Mouse (Mus musculus) cortical plate, adult 2 months (tissue): ENCODE results near the gene Csnk2b. TPM values are rescaled to one million over a fixed set of nuclear protein-coding genes. Genes with fewer than 3 reads are reported as not detected.
"Not testable (repeated sequence)": the region's sequence is repeated elsewhere in the genome, so short reads cannot be mapped to it uniquely, and the experiment has no call there.

Source experiments
- H3K27ac ChIP-seq: fragments of 200-500 bp; 2 replicates; pipeline ENCODE4 v1.5.1; 2012; ENCODE audit warnings: low read length, control low read depth, inconsistent platforms; ENCODE audit not compliant: insufficient read depth
- H3K4me1 ChIP-seq: fragments of 200-500 bp; 2 replicates; pipeline ENCODE4 v1.6.1; 2011; ENCODE audit warnings: low read length; ENCODE audit not compliant: control insufficient read depth, insufficient read depth
- H3K4me3 ChIP-seq: fragments of 200-500 bp; 2 replicates; pipeline ENCODE4 v1.5.1; 2011; ENCODE audit warnings: mild to moderate bottlenecking, low read length, control low read depth; ENCODE audit not compliant: insufficient read depth
- CTCF ChIP-seq: fragments of 200-500 bp; IDR thresholded peaks from 2 replicates; pipeline ENCODE4 v1.5.1; 2011; ENCODE audit warnings: mild to moderate bottlenecking, control low read depth, low read length; ENCODE audit not compliant: insufficient read depth; ENCODE audit errors: extremely low read depth
- POLR2A ChIP-seq: fragments of 200-500 bp; IDR thresholded peaks from 2 replicates; pipeline ENCODE4 v1.6.1; 2011; ENCODE audit warnings: mild to moderate bottlenecking, low read length, control low read depth; ENCODE audit not compliant: insufficient read depth; ENCODE audit errors: extremely low read depth
- polyA plus RNA-seq: library from polyadenylated mRNA; depleted of rRNA; stranded (reverse); fragments of >200 nt; gene quantifications from 2 replicates; pipeline ENCODE4 v1.2.3, GENCODE M21; 2012

The Csnk2b gene
- polyA plus RNA-seq, 1 experiment = 191 TPM

GRCm38 (mm10) chr17:35125081-35125480 is 3.2 kb upstream of the Csnk2b start:
- no peak for TF ChIP-seq CTCF
- TF ChIP-seq POLR2A = no peak
- peaks cover 3% of the 10 kb centered on the region; the same call in 1 of the 2 replicates for H3K4me1 ChIP-seq
- H3K27ac ChIP-seq = 0 out of 2 replicates have a peak overlapping the region, but pooled peaks have one; percentile 15
- H3K4me3 ChIP-seq = peak overlapping the region; percentile 69; the same call in 1 of the 2 replicates

DNA sequence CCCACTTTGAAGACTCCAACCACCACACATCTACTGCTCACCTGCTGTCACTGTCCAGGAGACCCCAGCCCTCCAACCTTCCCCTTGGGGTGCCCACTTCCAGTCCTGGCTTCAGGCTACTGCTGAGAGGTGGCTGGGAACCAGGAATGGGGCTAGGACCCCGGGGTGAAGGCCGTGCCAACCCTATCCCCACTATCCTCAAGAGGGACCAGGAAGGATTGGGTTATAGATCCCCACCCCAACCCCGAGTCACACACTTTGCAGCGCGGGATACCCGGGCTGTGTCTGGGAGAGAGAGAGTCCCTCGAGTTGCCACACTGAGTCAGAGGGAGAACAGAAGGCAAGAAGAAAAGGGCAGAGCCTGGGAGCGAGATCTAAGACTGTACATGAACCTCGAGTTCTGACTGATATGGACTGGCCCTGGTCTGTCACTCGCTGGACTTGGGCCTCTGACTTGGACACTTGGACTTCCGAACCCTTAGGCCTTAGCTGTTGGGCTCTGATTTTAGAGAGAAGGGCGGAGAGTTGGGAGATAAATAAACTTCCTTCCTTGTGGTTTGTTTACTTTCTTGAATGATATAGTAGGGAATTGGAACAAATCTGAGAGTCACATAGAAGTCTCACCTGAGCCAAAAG is 2.5 kb upstream of the Csnk2b start:
- H3K4me3 ChIP-seq, H3K27ac ChIP-seq, H3K4me1 ChIP-seq: not testable (repeated sequence)

DNA sequence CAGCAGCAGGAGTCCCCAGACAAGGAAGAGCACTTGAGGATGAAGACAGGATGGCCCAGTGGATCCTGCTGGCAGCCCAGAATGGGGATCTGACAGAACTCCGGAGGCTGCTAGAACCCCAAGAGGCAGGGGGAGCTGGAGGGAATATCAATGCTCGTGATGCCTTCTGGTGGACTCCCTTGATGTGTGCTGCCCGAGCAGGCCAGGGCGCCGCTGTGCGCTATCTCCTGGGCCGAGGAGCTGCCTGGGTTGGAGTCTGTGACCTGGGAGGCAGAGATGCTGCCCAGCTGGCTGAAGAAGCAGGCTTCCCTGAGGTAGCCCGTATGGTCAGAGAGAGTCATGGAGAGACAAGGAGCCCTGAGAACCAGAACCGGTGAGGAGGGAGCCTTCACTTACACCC is 1.4 kb upstream of the Csnk2b start:
- not testable (repeated sequence) for H3K4me3 ChIP-seq, H3K4me1 ChIP-seq, H3K27ac ChIP-seq

GRCm38 (mm10) chr17:35121143-35121799 is 582 bp downstream of the Csnk2b start, which contains the start of gene Gpank1:
Gene Gpank1 (plus strand): TSS chr17:35121455.
- peak; percentile 80 for TF ChIP-seq POLR2A
- no peak for TF ChIP-seq CTCF
- peaks cover 2% of the 10 kb centered on the region; the same call in 1 of the 2 replicates for H3K4me1 ChIP-seq
- H3K27ac ChIP-seq = peak within 1 kb of the TSS; percentile 43
- peak within 1 kb of the TSS; percentile 79 for H3K4me3 ChIP-seq

DNA sequence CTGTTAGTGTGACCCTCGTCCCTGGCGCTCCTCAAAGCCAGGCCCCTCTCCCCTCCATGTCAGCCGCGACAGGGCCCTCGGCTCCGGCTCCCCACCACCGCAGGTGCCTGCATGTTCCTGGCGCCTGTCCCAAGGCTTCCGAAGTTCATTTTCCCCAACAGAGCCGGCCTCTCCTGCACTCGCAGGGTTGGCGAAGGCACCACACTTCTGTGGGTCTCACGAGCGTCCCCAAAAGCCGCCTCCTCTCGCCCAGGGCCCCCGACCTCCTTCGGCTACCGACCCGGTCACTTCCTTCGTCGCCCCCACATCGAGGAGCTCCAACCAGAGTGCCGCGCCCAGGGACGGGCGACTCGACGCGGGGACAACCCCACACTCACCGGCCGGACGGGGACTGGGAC is 1.1 kb downstream of the Csnk2b start:
- TF ChIP-seq POLR2A (no peak), CTCF (no peak)
- Histone ChIP-seq H3K27ac (0 out of 2 replicates have a peak overlapping the region, but pooled peaks have one; percentile 4), H3K4me1 (peaks cover 2% of the 10 kb centered on the region; the same call in 1 of the 2 replicates), H3K4me3 (peak overlapping the region; percentile 79)

DNA sequence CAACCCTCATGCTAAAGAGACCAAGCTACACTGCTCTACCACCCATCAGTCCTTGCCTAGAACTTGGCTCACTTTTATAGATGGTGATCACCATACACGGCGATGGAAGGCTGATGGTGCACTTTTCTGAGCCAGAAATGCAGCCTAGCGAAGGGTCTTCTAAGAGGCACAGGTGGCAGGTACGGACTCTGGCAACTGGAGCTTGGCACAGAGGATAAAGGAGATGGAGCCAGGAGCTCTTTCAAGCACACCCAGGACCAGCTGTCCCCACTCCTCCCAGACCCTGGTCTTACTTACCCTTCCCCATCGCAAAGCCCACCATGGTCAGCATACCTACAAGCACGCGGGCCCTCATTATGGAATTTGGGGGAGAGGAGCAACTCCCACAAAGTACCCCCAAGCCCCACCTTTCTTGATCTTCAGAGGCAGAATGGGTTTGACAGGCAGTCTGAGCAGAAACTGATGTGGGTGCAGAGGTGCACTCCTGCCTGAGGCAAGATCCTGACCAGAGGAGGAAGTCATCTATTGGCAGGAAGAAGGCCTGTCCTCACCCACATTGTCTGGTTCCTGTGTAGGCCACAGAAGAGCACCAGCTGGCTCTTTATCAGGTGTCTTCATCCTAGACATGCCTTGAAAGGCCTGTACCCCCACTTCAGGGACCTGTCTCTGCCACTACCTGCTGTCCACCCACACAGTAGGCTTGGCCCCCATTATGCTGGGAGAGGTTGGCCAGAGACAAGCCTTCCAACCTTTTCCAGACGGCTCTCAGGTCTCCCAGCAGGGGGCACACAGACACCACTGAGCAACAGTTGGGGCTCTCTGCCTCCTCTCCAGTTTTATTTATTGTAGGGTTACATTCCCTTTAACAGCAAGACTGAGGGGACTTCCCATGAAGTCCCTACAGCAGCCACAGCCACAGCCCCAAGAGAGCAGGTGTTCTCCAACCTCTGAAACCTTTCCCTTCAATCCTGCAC is 6.5 kb downstream of the Csnk2b start, which contains the start of gene Ly6g5b:
Gene Ly6g5b (minus strand): TSS at position 383 of the 974 bp plus-strand sequence.
- TF ChIP-seq CTCF (0 out of 2 replicates have a peak, but pooled peaks have one; percentile 18), POLR2A (no peak)
- H3K4me3 ChIP-seq = no peak within 1 kb of the TSS
- no peak within 1 kb of the TSS for H3K27ac ChIP-seq
- no peaks in the 10 kb centered on the region for H3K4me1 ChIP-seq

DNA sequence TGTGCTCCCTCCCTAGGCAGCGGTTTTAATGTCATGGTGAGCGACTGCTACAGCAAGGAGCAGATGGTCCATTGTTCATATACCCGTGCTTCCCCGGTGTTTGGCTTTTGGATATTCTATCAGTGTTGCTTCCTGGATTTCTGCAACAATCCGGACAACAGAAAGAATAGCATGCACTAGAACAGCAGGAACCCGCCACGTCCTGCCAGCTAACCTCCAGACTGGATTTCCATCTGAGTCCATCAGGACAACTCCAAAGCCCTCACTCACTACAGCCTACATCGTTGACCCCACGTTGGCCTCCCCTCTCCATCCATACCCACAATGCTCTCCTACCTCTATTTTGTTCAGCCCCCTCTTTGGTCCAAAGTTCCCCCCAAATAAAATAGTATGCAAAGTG is 10.1 kb downstream of the Csnk2b start:
- H3K4me3 ChIP-seq = no peak overlapping the region
- no peak for TF ChIP-seq CTCF
- TF ChIP-seq POLR2A = no peak
- no peak overlapping the region for H3K27ac ChIP-seq
- no peaks in the 10 kb centered on the region for H3K4me1 ChIP-seq

GRCm38 (mm10) chr17:35108097-35108496 is 13.8 kb downstream of the Csnk2b start, which contains the start of gene Ly6g5c:
Gene Ly6g5c (plus strand): TSS chr17:35108279.
- Histone ChIP-seq H3K4me3 (no peak within 1 kb of the TSS), H3K27ac (no peak within 1 kb of the TSS), H3K4me1 (peaks cover 2% of the 10 kb centered on the region; the same call in 1 of the 2 replicates)
- TF ChIP-seq CTCF (no peak), POLR2A (no peak)

- Histone ChIP-seq H3K4me3 (no peak overlapping the region), H3K4me1 (peaks cover 2% of the 10 kb centered on the region; the same call in 1 of the 2 replicates), H3K27ac (no peak overlapping the region)
- TF ChIP-seq POLR2A (no peak), CTCF (peak; percentile 13; the same call in 1 of the 2 replicates)
Measured at GRCm38 (mm10) chr17:35106522-35106921, 15.3 kb downstream of the Csnk2b start.
